Mouse (Mus musculus): Measurements from ENCODE around the gene Tdrkh. TPM values are rescaled to one million over a fixed set of nuclear protein-coding genes. Genes with fewer than 3 reads are reported as not detected.

Gene Tdrkh
- polyA plus RNA-seq, 1 experiment from 2014 or later = 50.7 TPM

DNA sequence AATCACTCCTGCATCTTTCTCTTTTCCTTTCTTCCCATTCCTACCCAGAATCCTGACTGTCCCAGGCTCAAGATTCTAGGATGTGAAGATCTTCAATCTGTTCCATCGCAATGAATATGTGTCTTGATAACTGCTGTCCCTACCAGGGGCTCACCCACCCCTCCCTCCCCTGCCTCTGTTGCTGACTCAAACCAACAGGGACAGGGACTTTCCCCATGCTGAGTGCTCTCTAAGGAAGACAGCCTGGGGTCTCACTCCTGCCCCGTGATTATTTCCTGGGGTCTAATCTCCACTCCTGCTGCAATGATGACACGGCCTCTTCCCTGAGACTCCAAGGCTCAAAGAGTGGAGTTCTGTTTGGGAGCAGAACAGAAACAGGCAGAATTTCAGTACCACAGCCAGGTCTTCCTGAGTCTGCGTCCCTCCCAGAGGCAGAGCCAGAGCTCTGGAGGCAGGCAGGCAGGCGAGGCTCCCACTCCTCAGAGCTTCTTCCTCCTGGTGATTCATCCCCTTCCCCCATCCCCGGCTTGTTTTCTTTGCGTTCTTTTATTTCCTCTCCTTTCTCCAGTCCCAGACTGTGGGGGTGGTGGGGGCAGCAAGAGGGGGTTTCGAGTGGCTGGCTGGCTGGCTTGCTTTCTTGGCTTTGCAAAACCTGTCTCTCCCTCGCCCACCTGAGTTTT lies 33.1 kb upstream of the Tdrkh start:
- no peaks in the 10 kb centered on the region for H3K36me3 ChIP-seq (ENCODE audit: control insufficient read depth, insufficient read depth, low read length)
- no peak for ATAC-seq
- H3K4me1 ChIP-seq (ENCODE audit: control insufficient read depth, insufficient read depth, low read length) = no peaks in the 10 kb centered on the region
- H3K27me3 ChIP-seq (ENCODE audit: control insufficient read depth, insufficient read depth, low read depth, low read length) = no peaks in the 10 kb centered on the region
- no peak overlapping the region for H3K9ac ChIP-seq (ENCODE audit: low read depth, low read length)
- no peak overlapping the region for H3K4me3 ChIP-seq (ENCODE audit: low read depth, low read length)
- 21% methylated on average over 9 of the region's 9 CpGs for WGBS
- H3K27ac ChIP-seq (ENCODE audit: low read length) = no peak overlapping the region
- H3K9me3 ChIP-seq (replicated peaks; ENCODE audit: control insufficient read depth, low read length, poor library complexity, severe bottlenecking) = no peaks in the 10 kb centered on the region
- H3K4me2 ChIP-seq (ENCODE audit: low read length) = no peak overlapping the region

- H3K36me3 ChIP-seq (ENCODE audit: control insufficient read depth, insufficient read depth, low read length) = no peaks in the 10 kb centered on the region
- H3K9ac ChIP-seq (ENCODE audit: low read depth, low read length) = no peak overlapping the region
- H3K4me2 ChIP-seq (ENCODE audit: low read length) = no peak overlapping the region
- no peak overlapping the region for H3K27ac ChIP-seq (ENCODE audit: low read length)
- H3K27me3 ChIP-seq (ENCODE audit: control insufficient read depth, insufficient read depth, low read depth, low read length) = no peaks in the 10 kb centered on the region
- ATAC-seq = no peak
- WGBS = 84% methylated on average over 5 of the region's 5 CpGs
- H3K9me3 ChIP-seq (replicated peaks; ENCODE audit: control insufficient read depth, low read length, poor library complexity, severe bottlenecking) = no peaks in the 10 kb centered on the region
- no peak overlapping the region for H3K4me3 ChIP-seq (ENCODE audit: low read depth, low read length)
- no peaks in the 10 kb centered on the region for H3K4me1 ChIP-seq (ENCODE audit: control insufficient read depth, insufficient read depth, low read length)
These were observed 30.8 kb upstream of the Tdrkh start for GRCm38 (mm10) chr3:94382308-94382707.

- no peak overlapping the region for H3K27ac ChIP-seq (ENCODE audit: low read length)
- H3K27me3 ChIP-seq (ENCODE audit: control insufficient read depth, insufficient read depth, low read depth, low read length) = no peaks in the 10 kb centered on the region
- no peaks in the 10 kb centered on the region for H3K9me3 ChIP-seq (replicated peaks; ENCODE audit: control insufficient read depth, low read length, poor library complexity, severe bottlenecking)
- WGBS = 61% methylated on average over 3 of the region's 3 CpGs
- no peaks in the 10 kb centered on the region for H3K36me3 ChIP-seq (ENCODE audit: control insufficient read depth, insufficient read depth, low read length)
- no peak overlapping the region for H3K4me2 ChIP-seq (ENCODE audit: low read length)
- no peak overlapping the region for H3K9ac ChIP-seq (ENCODE audit: low read depth, low read length)
- no peak for ATAC-seq
- H3K4me3 ChIP-seq (ENCODE audit: low read depth, low read length) = no peak overlapping the region
- no peaks in the 10 kb centered on the region for H3K4me1 ChIP-seq (ENCODE audit: control insufficient read depth, insufficient read depth, low read length)
These were observed 29.6 kb upstream of the Tdrkh start for GRCm38 (mm10) chr3:94383476-94383875.

- no peak overlapping the region for H3K4me2 ChIP-seq (ENCODE audit: low read length)
- H3K9ac ChIP-seq (ENCODE audit: low read depth, low read length) = no peak overlapping the region
- no peaks in the 10 kb centered on the region for H3K27me3 ChIP-seq (ENCODE audit: control insufficient read depth, insufficient read depth, low read depth, low read length)
- no peak for ATAC-seq
- H3K36me3 ChIP-seq (ENCODE audit: control insufficient read depth, insufficient read depth, low read length) = no peaks in the 10 kb centered on the region
- no peaks in the 10 kb centered on the region for H3K4me1 ChIP-seq (ENCODE audit: control insufficient read depth, insufficient read depth, low read length)
- no peak overlapping the region for H3K27ac ChIP-seq (ENCODE audit: low read length)
- H3K4me3 ChIP-seq (ENCODE audit: low read depth, low read length) = no peak overlapping the region
- no peaks in the 10 kb centered on the region for H3K9me3 ChIP-seq (replicated peaks; ENCODE audit: control insufficient read depth, low read length, poor library complexity, severe bottlenecking)
- WGBS = 63% methylated on average over 4 of the region's 4 CpGs
These were observed 26.4 kb upstream of the Tdrkh start for GRCm38 (mm10) chr3:94386671-94387070.

DNA sequence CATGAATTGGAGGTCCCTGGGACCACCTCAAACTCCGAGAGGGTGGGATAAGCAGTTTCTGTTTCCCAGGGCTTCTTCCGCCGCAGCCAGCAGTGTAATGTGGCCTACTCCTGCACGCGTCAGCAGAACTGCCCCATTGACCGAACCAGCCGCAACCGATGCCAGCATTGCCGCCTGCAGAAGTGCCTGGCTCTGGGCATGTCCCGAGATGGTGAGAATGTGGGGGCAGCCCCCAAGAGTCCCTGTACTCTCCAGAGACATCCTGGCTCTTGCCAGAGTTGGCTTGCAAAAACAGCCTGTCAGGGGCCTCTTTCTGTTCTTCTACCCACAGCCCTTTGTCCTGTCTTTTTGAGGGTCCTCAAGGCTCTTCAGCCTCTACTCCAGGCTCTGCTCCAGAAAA lies 25.7 kb upstream of the Tdrkh start:
- 94% methylated on average over 10 of the region's 10 CpGs for WGBS
- Histone ChIP-seq H3K4me1 (ENCODE audit: control insufficient read depth, insufficient read depth, low read length) (no peaks in the 10 kb centered on the region), H3K9me3 (replicated peaks; ENCODE audit: control insufficient read depth, low read length, poor library complexity, severe bottlenecking) (no peaks in the 10 kb centered on the region), H3K36me3 (ENCODE audit: control insufficient read depth, insufficient read depth, low read length) (no peaks in the 10 kb centered on the region), H3K9ac (ENCODE audit: low read depth, low read length) (no peak overlapping the region), H3K4me3 (ENCODE audit: low read depth, low read length) (no peak overlapping the region), H3K4me2 (ENCODE audit: low read length) (no peak overlapping the region), H3K27ac (ENCODE audit: low read length) (no peak overlapping the region), H3K27me3 (ENCODE audit: control insufficient read depth, insufficient read depth, low read depth, low read length) (no peaks in the 10 kb centered on the region)
- no peak for ATAC-seq

DNA sequence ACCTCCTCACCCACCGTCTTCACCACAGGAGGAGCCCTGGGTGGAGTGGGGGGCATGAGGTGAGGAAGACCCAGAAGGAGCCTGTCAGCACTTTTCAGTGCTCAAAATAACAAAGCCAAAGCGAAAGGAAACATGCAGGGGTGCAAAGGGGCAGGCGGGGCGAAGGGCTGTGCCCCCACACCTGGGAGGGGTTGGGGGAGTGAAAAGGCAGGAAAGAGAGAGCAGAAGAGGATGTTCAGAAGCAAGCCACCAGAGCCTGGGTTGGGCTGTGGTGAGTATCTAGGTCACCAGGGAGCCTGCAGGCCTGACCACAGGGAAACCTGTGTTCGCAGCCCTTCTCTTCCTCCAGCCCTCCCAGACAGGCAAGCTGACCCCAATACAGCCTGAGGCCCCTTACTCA lies 25.0 kb upstream of the Tdrkh start:
- Histone ChIP-seq H3K4me2 (ENCODE audit: low read length) (no peak overlapping the region), H3K27me3 (ENCODE audit: control insufficient read depth, insufficient read depth, low read depth, low read length) (no peaks in the 10 kb centered on the region), H3K27ac (ENCODE audit: low read length) (no peak overlapping the region), H3K9ac (ENCODE audit: low read depth, low read length) (no peak overlapping the region), H3K9me3 (replicated peaks; ENCODE audit: control insufficient read depth, low read length, poor library complexity, severe bottlenecking) (no peaks in the 10 kb centered on the region), H3K4me3 (ENCODE audit: low read depth, low read length) (no peak overlapping the region), H3K4me1 (ENCODE audit: control insufficient read depth, insufficient read depth, low read length) (no peaks in the 10 kb centered on the region), H3K36me3 (ENCODE audit: control insufficient read depth, insufficient read depth, low read length) (no peaks in the 10 kb centered on the region)
- 84% methylated on average over 5 of the region's 5 CpGs for WGBS
- ATAC-seq = no peak

GRCm38 (mm10) chr3:94389420-94389819 lies 23.7 kb upstream of the Tdrkh start:
- Histone ChIP-seq H3K4me1 (ENCODE audit: control insufficient read depth, insufficient read depth, low read length) (no peaks in the 10 kb centered on the region), H3K9ac (ENCODE audit: low read depth, low read length) (no peak overlapping the region), H3K4me3 (ENCODE audit: low read depth, low read length) (no peak overlapping the region), H3K9me3 (replicated peaks; ENCODE audit: control insufficient read depth, low read length, poor library complexity, severe bottlenecking) (no peaks in the 10 kb centered on the region), H3K27ac (ENCODE audit: low read length) (no peak overlapping the region), H3K36me3 (ENCODE audit: control insufficient read depth, insufficient read depth, low read length) (no peaks in the 10 kb centered on the region), H3K4me2 (ENCODE audit: low read length) (no peak overlapping the region), H3K27me3 (ENCODE audit: control insufficient read depth, insufficient read depth, low read depth, low read length) (no peaks in the 10 kb centered on the region)
- no peak for ATAC-seq
- 96% methylated on average over 16 of the region's 16 CpGs for WGBS

DNA sequence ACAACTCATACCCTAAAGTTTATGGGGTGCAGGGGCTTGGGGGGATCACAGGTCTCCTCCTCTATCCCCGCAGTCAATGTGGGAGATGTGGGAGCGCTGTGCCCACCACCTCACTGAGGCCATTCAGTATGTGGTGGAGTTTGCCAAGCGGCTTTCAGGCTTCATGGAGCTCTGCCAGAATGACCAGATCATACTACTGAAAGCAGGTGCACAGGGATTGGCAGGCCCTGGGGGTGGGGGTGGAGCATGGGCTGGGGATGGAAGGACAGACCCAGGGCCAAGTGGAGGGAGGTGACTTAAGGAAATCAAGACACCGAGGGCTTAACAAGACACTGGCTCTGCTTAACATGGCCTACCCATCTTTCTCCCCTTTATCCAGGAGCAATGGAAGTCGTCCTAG lies 22.1 kb upstream of the Tdrkh start:
- no peaks in the 10 kb centered on the region for H3K9me3 ChIP-seq (replicated peaks; ENCODE audit: control insufficient read depth, low read length, poor library complexity, severe bottlenecking)
- 84% methylated on average over 5 of the region's 5 CpGs for WGBS
- no peaks in the 10 kb centered on the region for H3K27me3 ChIP-seq (ENCODE audit: control insufficient read depth, insufficient read depth, low read depth, low read length)
- no peak overlapping the region for H3K4me2 ChIP-seq (ENCODE audit: low read length)
- H3K36me3 ChIP-seq (ENCODE audit: control insufficient read depth, insufficient read depth, low read length) = no peaks in the 10 kb centered on the region
- H3K4me3 ChIP-seq (ENCODE audit: low read depth, low read length) = no peak overlapping the region
- H3K27ac ChIP-seq (ENCODE audit: low read length) = no peak overlapping the region
- no peaks in the 10 kb centered on the region for H3K4me1 ChIP-seq (ENCODE audit: control insufficient read depth, insufficient read depth, low read length)
- ATAC-seq = no peak
- no peak overlapping the region for H3K9ac ChIP-seq (ENCODE audit: low read depth, low read length)

- Histone ChIP-seq H3K36me3 (ENCODE audit: control insufficient read depth, insufficient read depth, low read length) (no peaks in the 10 kb centered on the region), H3K9ac (ENCODE audit: low read depth, low read length) (no peak overlapping the region), H3K9me3 (replicated peaks; ENCODE audit: control insufficient read depth, low read length, poor library complexity, severe bottlenecking) (no peaks in the 10 kb centered on the region), H3K4me1 (ENCODE audit: control insufficient read depth, insufficient read depth, low read length) (no peaks in the 10 kb centered on the region), H3K27me3 (ENCODE audit: control insufficient read depth, insufficient read depth, low read depth, low read length) (no peaks in the 10 kb centered on the region; the same call in 1 of the 2 replicates), H3K4me2 (ENCODE audit: low read length) (no peak overlapping the region), H3K27ac (ENCODE audit: low read length) (no peak overlapping the region), H3K4me3 (ENCODE audit: low read depth, low read length) (no peak overlapping the region)
- WGBS = 89% methylated on average over 2 of the region's 2 CpGs
- no peak for ATAC-seq
These were observed 20.9 kb upstream of the Tdrkh start for GRCm38 (mm10) chr3:94392128-94392527.

All from midbrain, embryonic 16.5 days (tissue).